Mouse (Mus musculus) forebrain, embryonic 11.5 days (tissue): Measurements from ENCODE around the gene Rnf10. TPM values are rescaled to one million over a fixed set of nuclear protein-coding genes. Genes with fewer than 3 reads are reported as not detected.

Experiments
- ATAC-seq: fragments of 200-750 bp; cut with Nextera tagmentation; replicated peaks from 2 replicates; pipeline ENCODE4 v1.8.0; 2017; ENCODE audit warnings: moderate TSS enrichment; ENCODE audit not compliant: low FRiP score
- DNase-seq: peaks from one replicate; pipeline ENCODE4 v3.0.0-alpha.2; 2017; ENCODE audit warnings: low spot score
- H3K27ac ChIP-seq: fragments of 300-500 bp; sonication (generic); 2 replicates; pipeline ENCODE4 v1.5.1; 2014; ENCODE audit warnings: low read depth, low read length
- H3K27me3 ChIP-seq: fragments of 300-500 bp; sonication (generic); 2 replicates; pipeline ENCODE4 v1.6.1; 2014; ENCODE audit warnings: mild to moderate bottlenecking, low read length, mixed read lengths; ENCODE audit not compliant: control insufficient read depth, insufficient read depth
- H3K36me3 ChIP-seq: fragments of 300-500 bp; sonication (generic); 2 replicates; pipeline ENCODE4 v1.6.1; 2014; ENCODE audit warnings: mild to moderate bottlenecking, low read length, moderate library complexity, mixed read lengths; ENCODE audit not compliant: control insufficient read depth, insufficient read depth
- H3K4me1 ChIP-seq: fragments of 300-500 bp; sonication (generic); replicated peaks from 2 replicates; pipeline ENCODE4 v1.6.1; 2014; ENCODE audit warnings: low read length, mixed read lengths; ENCODE audit not compliant: control insufficient read depth, insufficient read depth
- H3K4me2 ChIP-seq: fragments of 300-500 bp; sonication (generic); 2 replicates; pipeline ENCODE4 v1.6.1; 2014; ENCODE audit warnings: low read depth, mild to moderate bottlenecking, low read length, moderate library complexity, mixed read lengths; ENCODE audit not compliant: severe bottlenecking
- H3K4me3 ChIP-seq: fragments of 300-500 bp; sonication (generic); 2 replicates; pipeline ENCODE4 v1.5.1; 2014; ENCODE audit warnings: low read depth, low read length
- H3K9ac ChIP-seq: fragments of 300-500 bp; sonication (generic); 2 replicates; pipeline ENCODE4 v1.6.1; 2014; ENCODE audit warnings: low read length
- H3K9me3 ChIP-seq: fragments of 300-500 bp; sonication (generic); 2 replicates; pipeline ENCODE4 v1.6.1; 2016; ENCODE audit warnings: low read length, mixed read lengths; ENCODE audit not compliant: control insufficient read depth
- WGBS: fragments of 180-500 bp; shearing (Covaris S2); extraction: QIAGEN DNeasy Blood & Tissue Kit; methylation state at CpG from one replicate; pipeline ENCODE4 v1.1.7; 2014; 5-methylcytosine and 5-hydroxymethylcytosine counted together
- polyA plus RNA-seq: library from polyadenylated mRNA; unstranded; fragments of >200 nt; fragmentation: Nextera tagmentation; extraction: Ambion mirVana; gene quantifications from 2 replicates; pipeline ENCODE4 v1.2.1, GENCODE M21; 2014

The Rnf10 gene
- polyA plus RNA-seq, 1 experiment from 2014 or later = 110 TPM

GRCm38 (mm10) chr5:115279226-115280049 is 6.7 kb upstream of the Rnf10 start, which contains the start of gene Coq5:
Gene Coq5, plus strand, starts transcription at chr5:115279666.
- Histone ChIP-seq H3K27ac (no peak within 1 kb of the TSS), H3K9ac (peak within 1 kb of the TSS; percentile 77), H3K4me1 (peaks cover 7% of the 10 kb centered on the region), H3K36me3 (no peaks in the 10 kb centered on the region), H3K4me3 (peak within 1 kb of the TSS; percentile 96), H3K4me2 (peak within 1 kb of the TSS; percentile 62), H3K27me3 (no peaks in the 10 kb centered on the region), H3K9me3 (no peaks in the 10 kb centered on the region)
- DNase-seq = peak; percentile 90
- WGBS = 5% methylated on average over 45 of the region's 45 CpGs
- ATAC-seq = peak; percentile 71

- Histone ChIP-seq H3K9ac (no peak overlapping the region), H3K36me3 (no peaks in the 10 kb centered on the region), H3K27me3 (no peaks in the 10 kb centered on the region), H3K4me1 (peaks cover 7% of the 10 kb centered on the region), H3K9me3 (no peaks in the 10 kb centered on the region), H3K27ac (no peak overlapping the region), H3K4me2 (no peak overlapping the region), H3K4me3 (no peak overlapping the region)
- no peak for DNase-seq
- WGBS = 63% methylated on average over 2 of the region's 2 CpGs
- ATAC-seq = no peak
These were observed 6.1 kb upstream of the Rnf10 start for GRCm38 (mm10) chr5:115278785-115279184.

- WGBS = 90% methylated on average over 1 of the region's 1 CpGs
- Histone ChIP-seq H3K4me2 (no peak overlapping the region), H3K9ac (no peak overlapping the region), H3K27ac (no peak overlapping the region), H3K4me1 (peaks cover 7% of the 10 kb centered on the region), H3K27me3 (no peaks in the 10 kb centered on the region), H3K4me3 (no peak overlapping the region), H3K36me3 (no peaks in the 10 kb centered on the region), H3K9me3 (no peaks in the 10 kb centered on the region)
- ATAC-seq (no peak), DNase-seq (no peak)
These were observed 5.4 kb upstream of the Rnf10 start for GRCm38 (mm10) chr5:115278053-115278452.

GRCm38 (mm10) chr5:115275998-115276397 is 3.3 kb upstream of the Rnf10 start:
- DNase-seq (peak; percentile 76), ATAC-seq (no peak)
- no peaks in the 10 kb centered on the region for H3K36me3 ChIP-seq
- H3K27ac ChIP-seq = no peak overlapping the region
- H3K4me1 ChIP-seq = peaks cover 7% of the 10 kb centered on the region
- H3K4me2 ChIP-seq = no peak overlapping the region
- H3K9ac ChIP-seq = no peak overlapping the region
- H3K27me3 ChIP-seq = no peaks in the 10 kb centered on the region
- H3K4me3 ChIP-seq = no peak overlapping the region
- H3K9me3 ChIP-seq = no peaks in the 10 kb centered on the region
- WGBS = 31% methylated on average over 14 of the region's 14 CpGs

GRCm38 (mm10) chr5:115274771-115275170 is 2.1 kb upstream of the Rnf10 start:
- Histone ChIP-seq H3K36me3 (no peaks in the 10 kb centered on the region), H3K27ac (no peak overlapping the region), H3K9ac (no peak overlapping the region), H3K4me2 (no peak overlapping the region), H3K27me3 (no peaks in the 10 kb centered on the region), H3K9me3 (no peaks in the 10 kb centered on the region), H3K4me1 (peaks cover 8% of the 10 kb centered on the region), H3K4me3 (no peak overlapping the region)
- DNase-seq (no peak), ATAC-seq (no peak)
- 86% methylated on average over 1 of the region's 1 CpGs for WGBS

- Histone ChIP-seq H3K36me3 (no peaks in the 10 kb centered on the region; the same call in 1 of the 2 replicates), H3K27me3 (no peaks in the 10 kb centered on the region), H3K4me1 (peaks cover 8% of the 10 kb centered on the region), H3K9me3 (no peaks in the 10 kb centered on the region), H3K4me2 (no peak overlapping the region), H3K4me3 (no peak overlapping the region), H3K9ac (no peak overlapping the region), H3K27ac (no peak overlapping the region)
- DNase-seq (no peak), ATAC-seq (no peak)
- 74% methylated on average over 1 of the region's 1 CpGs for WGBS
These were observed 1.7 kb upstream of the Rnf10 start for GRCm38 (mm10) chr5:115274353-115274752.

GRCm38 (mm10) chr5:115273549-115274135 is 944 bp upstream of the Rnf10 start:
- peak overlapping the region; percentile 61 for H3K9ac ChIP-seq
- H3K36me3 ChIP-seq = no peaks in the 10 kb centered on the region; the same call in 1 of the 2 replicates
- no peak for DNase-seq
- WGBS = 69% methylated on average over 6 of the region's 6 CpGs
- no peaks in the 10 kb centered on the region for H3K9me3 ChIP-seq
- H3K27ac ChIP-seq = 0 out of 2 replicates have a peak overlapping the region, but pooled peaks have one; percentile 25
- no peak overlapping the region; the same call in 1 of the 2 replicates for H3K4me2 ChIP-seq
- H3K27me3 ChIP-seq = no peaks in the 10 kb centered on the region
- no peak for ATAC-seq
- peaks cover 8% of the 10 kb centered on the region for H3K4me1 ChIP-seq
- H3K4me3 ChIP-seq = peak overlapping the region; percentile 99; the same call in 1 of the 2 replicates

GRCm38 (mm10) chr5:115271931-115272811 is 527 bp downstream of the Rnf10 start:
- under 1% methylated on average over 76 of the region's 77 CpGs for WGBS
- ATAC-seq = peak; percentile 45
- Histone ChIP-seq H3K4me3 (peak overlapping the region; percentile 99), H3K36me3 (no peaks in the 10 kb centered on the region; the same call in 1 of the 2 replicates), H3K9me3 (no peaks in the 10 kb centered on the region), H3K4me1 (peaks cover 8% of the 10 kb centered on the region), H3K4me2 (peak overlapping the region; percentile 83), H3K27ac (peak overlapping the region; percentile 70), H3K27me3 (no peaks in the 10 kb centered on the region), H3K9ac (peak overlapping the region; percentile 97)
- no peak for DNase-seq
